Mouse (Mus musculus): ENCODE results near the gene Dennd5b. TPM values are rescaled to one million over a fixed set of nuclear protein-coding genes. Genes with fewer than 3 reads are reported as not detected.

Gene Dennd5b
- polyA plus RNA-seq, 1 experiment from 2014 or later: 11.0 TPM

DNA sequence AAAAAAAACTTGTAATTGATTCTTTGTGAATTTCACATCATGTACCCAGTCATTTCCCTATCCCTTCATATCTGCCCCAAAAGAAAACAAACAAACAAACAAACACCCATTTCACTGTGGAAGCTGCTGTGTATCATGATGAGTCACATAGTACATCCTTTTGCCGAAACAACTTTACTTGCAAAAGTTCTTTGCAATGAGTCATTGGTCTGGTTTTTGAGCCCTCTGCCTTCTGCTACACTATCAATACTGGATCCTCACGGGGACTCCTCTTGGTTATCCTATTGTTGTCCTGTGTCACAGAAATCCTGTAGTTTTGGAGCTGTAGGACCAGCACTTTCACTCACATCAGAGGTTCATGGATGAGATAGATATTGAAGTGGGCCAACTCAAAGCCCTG is 7.4 kb upstream of the Dennd5b start:
- no peak overlapping the region for H3K4me2 ChIP-seq (ENCODE audit: low read length)
- no peaks in the 10 kb centered on the region for H3K9me3 ChIP-seq (ENCODE audit: control insufficient read depth, low read length)
- H3K27ac ChIP-seq (ENCODE audit: low read depth, low read length): no peak overlapping the region
- H3K4me1 ChIP-seq (ENCODE audit: control insufficient read depth, insufficient read depth, low read depth, low read length): no peaks in the 10 kb centered on the region
- H3K9ac ChIP-seq (ENCODE audit: low read depth, low read length): no peak overlapping the region
- no peak overlapping the region for H3K4me3 ChIP-seq (ENCODE audit: low read length)
- H3K36me3 ChIP-seq (ENCODE audit: control insufficient read depth, insufficient read depth, low read length): no peaks in the 10 kb centered on the region
- WGBS: 81% methylated on average over 2 of the region's 2 CpGs
- no peaks in the 10 kb centered on the region for H3K27me3 ChIP-seq (replicated peaks; ENCODE audit: control insufficient read depth, insufficient read depth, low read length)
- no peak for ATAC-seq

DNA sequence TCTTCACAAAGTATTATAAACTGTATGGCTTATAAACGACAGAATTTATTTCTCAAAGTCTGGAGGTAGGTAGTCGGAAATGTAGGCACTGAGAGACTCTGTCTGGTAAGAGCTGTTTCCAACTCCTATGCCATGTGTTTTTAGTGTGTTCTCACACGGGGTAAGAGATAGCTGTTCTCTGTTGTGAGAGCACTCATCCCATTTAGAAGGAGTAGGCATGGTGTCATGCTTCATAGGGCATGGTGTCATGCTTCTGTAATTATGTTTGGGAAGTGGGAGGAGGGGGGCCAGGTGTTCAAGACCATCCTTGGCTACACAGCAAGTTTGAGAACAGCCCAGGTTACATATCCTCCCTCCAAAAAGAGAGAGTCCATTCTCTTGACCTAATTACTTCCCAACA is 6.1 kb upstream of the Dennd5b start:
- H3K27me3 ChIP-seq (replicated peaks; ENCODE audit: control insufficient read depth, insufficient read depth, low read length): no peaks in the 10 kb centered on the region
- no peak overlapping the region for H3K27ac ChIP-seq (ENCODE audit: low read depth, low read length)
- no peaks in the 10 kb centered on the region for H3K4me1 ChIP-seq (ENCODE audit: control insufficient read depth, insufficient read depth, low read depth, low read length)
- H3K4me3 ChIP-seq (ENCODE audit: low read length): no peak overlapping the region
- H3K9me3 ChIP-seq (ENCODE audit: control insufficient read depth, low read length): no peaks in the 10 kb centered on the region
- WGBS: 73% methylated on average over 3 of the region's 3 CpGs
- H3K36me3 ChIP-seq (ENCODE audit: control insufficient read depth, insufficient read depth, low read length): no peaks in the 10 kb centered on the region
- H3K9ac ChIP-seq (ENCODE audit: low read depth, low read length): no peak overlapping the region
- ATAC-seq: no peak
- no peak overlapping the region for H3K4me2 ChIP-seq (ENCODE audit: low read length)

DNA sequence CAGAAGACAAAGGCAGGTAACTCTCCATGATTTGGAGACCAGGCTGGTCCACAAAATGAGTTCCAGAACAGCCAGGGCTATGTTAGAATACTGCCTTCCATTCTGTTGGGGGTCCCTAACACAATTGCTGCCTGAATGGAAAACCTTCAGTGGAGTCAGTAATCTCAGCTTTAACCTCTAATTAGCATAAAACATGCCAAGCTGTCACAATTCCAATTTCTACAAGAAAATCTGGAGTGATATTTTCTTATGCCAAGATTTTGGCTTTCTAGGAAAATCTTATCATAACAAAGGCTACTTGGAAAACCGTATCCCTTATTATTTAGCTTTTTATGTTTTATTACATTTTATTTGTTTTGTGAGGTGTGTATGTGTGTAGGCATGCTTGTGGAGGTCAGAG is 2.0 kb upstream of the Dennd5b start:
- H3K4me2 ChIP-seq (ENCODE audit: low read length): no peak overlapping the region
- H3K4me1 ChIP-seq (ENCODE audit: control insufficient read depth, insufficient read depth, low read depth, low read length): peaks cover 5% of the 10 kb centered on the region
- no peaks in the 10 kb centered on the region for H3K9me3 ChIP-seq (ENCODE audit: control insufficient read depth, low read length)
- ATAC-seq: no peak
- H3K27ac ChIP-seq (ENCODE audit: low read depth, low read length): no peak overlapping the region
- no peak overlapping the region for H3K9ac ChIP-seq (ENCODE audit: low read depth, low read length)
- H3K4me3 ChIP-seq (ENCODE audit: low read length): no peak overlapping the region
- WGBS: 88% methylated on average over 1 of the region's 1 CpGs
- no peaks in the 10 kb centered on the region for H3K27me3 ChIP-seq (replicated peaks; ENCODE audit: control insufficient read depth, insufficient read depth, low read length)
- no peaks in the 10 kb centered on the region for H3K36me3 ChIP-seq (ENCODE audit: control insufficient read depth, insufficient read depth, low read length)

DNA sequence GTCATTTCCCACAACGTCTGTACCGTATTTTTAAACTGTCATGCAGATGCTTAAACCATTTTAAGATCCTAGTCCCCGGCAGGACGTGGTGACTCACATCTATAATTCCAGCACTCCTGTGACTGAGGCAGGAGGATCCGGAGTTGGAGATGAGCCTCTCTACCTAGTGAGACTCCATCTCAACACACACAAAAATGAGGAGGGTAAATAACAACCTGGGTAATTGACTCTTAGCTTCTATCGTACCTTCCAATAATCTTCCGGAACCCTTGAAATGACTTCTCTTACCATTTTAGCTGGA is 413 bp upstream of the Dennd5b start:
- H3K4me2 ChIP-seq (ENCODE audit: low read length): peak overlapping the region; percentile 69
- H3K27me3 ChIP-seq (replicated peaks; ENCODE audit: control insufficient read depth, insufficient read depth, low read length): no peaks in the 10 kb centered on the region
- ATAC-seq: no peak; the same call in 1 of the 2 replicates
- peak overlapping the region; percentile 95 for H3K4me3 ChIP-seq (ENCODE audit: low read length)
- no peaks in the 10 kb centered on the region for H3K9me3 ChIP-seq (ENCODE audit: control insufficient read depth, low read length)
- peak overlapping the region; percentile 98 for H3K27ac ChIP-seq (ENCODE audit: low read depth, low read length)
- WGBS: 10% methylated on average over 7 of the region's 7 CpGs
- H3K4me1 ChIP-seq (ENCODE audit: control insufficient read depth, insufficient read depth, low read depth, low read length): peaks cover 5% of the 10 kb centered on the region
- H3K36me3 ChIP-seq (ENCODE audit: control insufficient read depth, insufficient read depth, low read length): no peaks in the 10 kb centered on the region
- peak overlapping the region; percentile 99 for H3K9ac ChIP-seq (ENCODE audit: low read depth, low read length)

DNA sequence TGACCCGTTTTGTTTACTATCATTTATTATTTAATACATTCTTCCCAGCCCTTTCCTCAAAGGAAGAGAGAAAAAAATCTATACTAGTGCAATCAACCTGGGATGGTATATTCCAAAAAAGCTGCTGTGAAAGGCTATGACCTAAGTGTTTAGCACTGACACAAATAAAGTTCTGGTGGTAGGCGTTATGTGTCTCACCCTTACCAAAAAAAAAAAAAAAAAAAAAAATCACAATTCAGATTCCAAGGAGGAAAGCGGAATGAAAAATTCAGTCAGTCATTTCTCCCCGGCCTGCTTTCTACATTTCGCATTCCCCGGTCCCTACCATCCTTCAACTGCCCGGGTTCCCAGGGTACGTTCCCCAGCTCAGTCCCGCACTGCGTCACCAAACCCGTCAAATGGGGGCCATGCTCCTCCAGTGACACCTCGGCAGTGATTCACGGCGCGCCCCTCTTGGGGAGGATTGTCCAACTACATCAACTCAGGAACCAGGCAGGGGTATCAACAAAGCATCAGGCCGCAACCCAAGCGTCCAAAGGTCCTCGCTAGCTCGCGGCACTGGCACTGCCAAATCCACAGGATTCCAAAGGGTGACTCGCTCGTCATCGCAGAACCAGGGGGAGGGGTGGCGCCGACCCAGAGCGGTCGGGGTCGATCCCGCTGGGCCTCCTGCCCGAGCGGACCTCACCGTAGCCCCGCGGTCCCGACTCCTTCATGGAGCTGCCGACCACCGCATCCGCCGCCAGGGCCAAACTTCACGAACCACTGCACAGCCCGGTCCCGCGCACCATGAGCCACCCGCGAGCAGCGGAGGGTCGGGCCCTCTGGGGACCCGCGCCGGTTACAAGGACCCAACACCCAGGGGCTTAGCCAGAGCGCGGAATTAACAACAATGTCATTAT is 1.1 kb downstream of the Dennd5b start:
- H3K9me3 ChIP-seq (ENCODE audit: control insufficient read depth, low read length): no peaks in the 10 kb centered on the region

DNA sequence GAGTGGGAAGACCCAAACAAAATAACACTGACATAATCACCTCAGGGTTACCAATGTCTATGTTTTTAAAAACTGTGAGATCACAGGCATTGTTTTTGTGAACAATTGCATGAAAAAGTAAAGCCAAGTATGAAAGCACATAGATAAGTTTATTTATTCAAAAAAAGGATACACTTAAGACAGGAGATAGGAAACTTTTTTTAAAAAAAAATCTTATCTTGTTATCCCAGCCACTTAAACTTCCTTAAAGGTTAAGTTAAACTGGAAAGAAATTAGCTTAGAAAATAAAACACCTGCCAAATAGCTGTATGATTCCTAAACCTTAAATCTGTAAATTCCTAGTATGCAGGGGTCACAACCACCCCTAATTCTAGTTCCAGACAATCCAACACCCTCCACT is 2.5 kb downstream of the Dennd5b start:
- H3K9me3 ChIP-seq (ENCODE audit: control insufficient read depth, low read length): no peaks in the 10 kb centered on the region
- no peaks in the 10 kb centered on the region for H3K36me3 ChIP-seq (ENCODE audit: control insufficient read depth, insufficient read depth, low read length)
- H3K4me2 ChIP-seq (ENCODE audit: low read length): peak overlapping the region; percentile 45
- ATAC-seq: no peak
- H3K27ac ChIP-seq (ENCODE audit: low read depth, low read length): no peak overlapping the region
- peaks cover 5% of the 10 kb centered on the region for H3K4me1 ChIP-seq (ENCODE audit: control insufficient read depth, insufficient read depth, low read depth, low read length)
- H3K4me3 ChIP-seq (ENCODE audit: low read length): no peak overlapping the region
- H3K9ac ChIP-seq (ENCODE audit: low read depth, low read length): no peak overlapping the region
- no peaks in the 10 kb centered on the region for H3K27me3 ChIP-seq (replicated peaks; ENCODE audit: control insufficient read depth, insufficient read depth, low read length)

More for the DNA sequence above, 1.1 kb downstream of the Dennd5b start:
- Histone ChIP-seq H3K27ac (ENCODE audit: low read depth, low read length) (peak overlapping the region; percentile 98), H3K9ac (ENCODE audit: low read depth, low read length) (peak overlapping the region; percentile 99), H3K4me3 (ENCODE audit: low read length) (peak overlapping the region; percentile 95), H3K4me2 (ENCODE audit: low read length) (peak overlapping the region; percentile 69), H3K27me3 (replicated peaks; ENCODE audit: control insufficient read depth, insufficient read depth, low read length) (no peaks in the 10 kb centered on the region), H3K4me1 (ENCODE audit: control insufficient read depth, insufficient read depth, low read depth, low read length) (peaks cover 5% of the 10 kb centered on the region), H3K36me3 (ENCODE audit: control insufficient read depth, insufficient read depth, low read length) (no peaks in the 10 kb centered on the region)
- ATAC-seq: peak; percentile 60
- WGBS: under 1% methylated on average over 39 of the region's 52 CpGs

DNA sequence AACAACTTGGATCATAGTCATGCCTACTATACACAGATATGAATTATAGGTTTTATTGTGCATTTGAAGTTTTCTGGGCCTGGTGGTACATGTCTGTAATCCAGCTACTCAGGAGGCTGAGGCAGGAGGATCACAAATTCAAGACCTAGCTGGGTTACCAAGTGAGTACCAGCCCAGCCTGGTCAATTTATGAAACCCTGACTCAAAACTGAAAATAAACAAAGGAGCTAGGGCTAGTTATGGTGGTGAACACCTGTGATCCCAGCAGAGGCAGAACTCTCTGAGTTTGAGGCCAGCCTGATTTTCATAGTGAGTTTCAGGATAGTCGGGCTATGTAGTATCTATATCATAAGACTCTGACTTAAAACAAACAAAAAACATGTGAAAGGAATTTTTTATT is 4.2 kb downstream of the Dennd5b start:
- Histone ChIP-seq H3K4me3 (ENCODE audit: low read length) (no peak overlapping the region), H3K27ac (ENCODE audit: low read depth, low read length) (no peak overlapping the region), H3K9me3 (ENCODE audit: control insufficient read depth, low read length) (no peaks in the 10 kb centered on the region), H3K4me1 (ENCODE audit: control insufficient read depth, insufficient read depth, low read depth, low read length) (peaks cover 5% of the 10 kb centered on the region), H3K27me3 (replicated peaks; ENCODE audit: control insufficient read depth, insufficient read depth, low read length) (no peaks in the 10 kb centered on the region), H3K36me3 (ENCODE audit: control insufficient read depth, insufficient read depth, low read length) (no peaks in the 10 kb centered on the region), H3K9ac (ENCODE audit: low read depth, low read length) (no peak overlapping the region), H3K4me2 (ENCODE audit: low read length) (no peak overlapping the region)
- WGBS: 100% methylated on average over 1 of the region's 1 CpGs
- ATAC-seq: no peak

DNA sequence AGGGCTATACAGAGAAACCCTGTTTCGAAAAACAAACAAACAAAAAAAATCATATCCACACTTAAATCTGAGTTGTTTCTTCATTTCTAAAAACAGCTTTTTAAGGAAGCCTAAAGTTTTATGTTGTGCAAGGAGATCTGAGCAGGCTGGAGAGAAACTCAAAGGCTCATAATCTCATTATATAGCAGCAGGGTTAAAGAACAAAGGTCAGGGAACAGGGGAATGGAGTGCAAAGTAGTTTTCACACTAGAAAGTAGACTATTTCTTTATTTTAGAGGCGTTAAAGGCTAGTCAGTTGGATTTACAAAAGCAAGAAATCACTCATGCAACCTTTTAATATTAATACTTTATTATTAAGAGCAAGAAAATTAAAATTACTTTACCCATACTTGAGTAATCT is 5.2 kb downstream of the Dennd5b start:
- ATAC-seq: no peak
- H3K27ac ChIP-seq (ENCODE audit: low read depth, low read length): no peak overlapping the region
- no peaks in the 10 kb centered on the region for H3K27me3 ChIP-seq (replicated peaks; ENCODE audit: control insufficient read depth, insufficient read depth, low read length)
- H3K4me3 ChIP-seq (ENCODE audit: low read length): no peak overlapping the region
- H3K36me3 ChIP-seq (ENCODE audit: control insufficient read depth, insufficient read depth, low read length): no peaks in the 10 kb centered on the region
- H3K9ac ChIP-seq (ENCODE audit: low read depth, low read length): no peak overlapping the region
- no peaks in the 10 kb centered on the region for H3K9me3 ChIP-seq (ENCODE audit: control insufficient read depth, low read length)
- H3K4me2 ChIP-seq (ENCODE audit: low read length): no peak overlapping the region
- H3K4me1 ChIP-seq (ENCODE audit: control insufficient read depth, insufficient read depth, low read depth, low read length): peaks cover 5% of the 10 kb centered on the region
- 88% methylated on average over 2 of the region's 2 CpGs for WGBS

DNA sequence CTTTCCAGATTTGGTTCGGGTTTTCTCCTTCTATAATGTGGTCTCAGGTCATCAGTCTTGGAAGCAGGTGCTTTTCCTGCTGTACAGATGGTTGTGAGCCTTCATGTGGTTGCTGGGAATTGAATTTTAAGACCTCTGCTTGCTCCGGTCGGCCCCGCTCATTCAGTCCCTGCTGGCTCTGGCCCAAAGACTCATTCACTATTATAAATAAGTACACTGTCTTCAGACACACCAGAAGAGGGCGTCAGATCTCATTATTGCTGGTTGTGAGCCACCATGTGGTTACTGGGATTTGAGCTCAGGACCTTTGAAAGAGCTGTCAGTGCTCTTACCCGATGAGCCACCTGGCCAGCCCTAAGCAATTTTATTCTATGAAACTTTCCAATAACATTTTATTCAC is 6.1 kb downstream of the Dennd5b start:
- no peak overlapping the region for H3K4me2 ChIP-seq (ENCODE audit: low read length)
- peaks cover 5% of the 10 kb centered on the region for H3K4me1 ChIP-seq (ENCODE audit: control insufficient read depth, insufficient read depth, low read depth, low read length)
- no peak for ATAC-seq
- no peaks in the 10 kb centered on the region for H3K9me3 ChIP-seq (ENCODE audit: control insufficient read depth, low read length)
- no peak overlapping the region for H3K9ac ChIP-seq (ENCODE audit: low read depth, low read length)
- WGBS: 48% methylated on average over 6 of the region's 6 CpGs
- H3K36me3 ChIP-seq (ENCODE audit: control insufficient read depth, insufficient read depth, low read length): no peaks in the 10 kb centered on the region
- H3K4me3 ChIP-seq (ENCODE audit: low read length): no peak overlapping the region
- H3K27ac ChIP-seq (ENCODE audit: low read depth, low read length): no peak overlapping the region
- H3K27me3 ChIP-seq (replicated peaks; ENCODE audit: control insufficient read depth, insufficient read depth, low read length): no peaks in the 10 kb centered on the region

All from hindbrain, embryonic 16.5 days (tissue).